15 mouse cellular contexts compared by ENCODE assay signal in the genomic region with DNA sequence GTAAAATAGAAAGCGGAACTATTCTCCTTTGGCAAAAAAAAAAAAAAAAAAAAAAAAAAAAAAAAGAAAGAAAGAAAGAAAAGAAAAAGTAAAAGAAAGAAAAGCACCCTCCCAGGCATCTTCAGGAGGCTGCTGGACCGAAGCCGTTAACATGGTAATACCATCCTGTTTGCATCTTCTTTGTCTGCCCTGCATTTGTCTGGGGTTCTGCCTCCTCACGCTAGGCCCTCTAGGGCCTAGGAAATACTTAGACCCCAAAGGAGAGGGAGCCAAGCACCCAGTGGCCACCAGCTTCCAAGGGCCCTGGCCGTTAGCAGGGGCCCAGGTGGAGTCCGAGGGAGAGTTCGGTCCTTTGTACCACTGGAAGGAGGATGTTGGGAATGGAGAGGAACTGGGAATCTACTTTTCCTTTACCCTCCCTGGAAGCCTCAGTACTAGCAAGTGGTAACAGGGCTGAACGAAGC.
DNase-seq lines count a peak whose midpoint lies in the region; ATAC-seq lines count a peak whose summit lies in the region.
"Had no signal": no experiment of that assay in that cellular context is flagged by ENCODE, and none has a peak within 500 bp of the region (broad histone marks: within the 10 kb centered on the region; RNA-seq: fewer than 3 reads in every experiment).

No protein-coding gene starts in this region.

- peak; percentile 40 for DNase-seq in embryo, embryonic 10.5 days (ENCODE audit: low spot score)
- no peak for DNase-seq in embryo, embryonic 10 days (ENCODE audit: low spot score)
- no peak for DNase-seq in neural tube, embryonic 10.5 days (ENCODE audit: extremely low spot score, low spot score)
- peak; percentile 32 for DNase-seq in retina, postnatal 1 day
- no peak for DNase-seq in layer of hippocampus, postnatal 10 days (ENCODE audit: low spot score in 2 of 2)
- DNase-seq: cerebellum, adult 8-10 months; kidney, adult 11 months; liver; spleen, adult 18-20 months had no signal

- H3K4me2 ChIP-seq in neural tube, embryonic 12.5 days (replicated peaks), result no peak overlapping the region
- H3K4me2 ChIP-seq in hindbrain, embryonic 13.5 days, result no peak overlapping the region
- H3K4me2 ChIP-seq: lung, embryonic 15.5 days had no signal

- no peak overlapping the region for H3K4me3 ChIP-seq in neural tube, embryonic 12.5 days
- H3K4me3 ChIP-seq in hindbrain, embryonic 13.5 days, result no peak overlapping the region
- H3K4me3 ChIP-seq: left cerebral cortex, adult 2 months; lung, embryonic 15.5 days had no signal

- no peak for ATAC-seq in neural tube, embryonic 12.5 days (ENCODE audit: low FRiP score, low read depth)
- no peak for ATAC-seq in hindbrain, embryonic 13.5 days (ENCODE audit: low FRiP score)
- ATAC-seq in frontal cortex, adult (ENCODE audit: low TSS enrichment), result no peak
- ATAC-seq: activated CD4-positive, CD25-positive, alpha-beta regulatory T cell, adult 4 months had no signal

- H3K9me3 ChIP-seq in neural tube, embryonic 12.5 days, result no peaks in the 10 kb centered on the region
- H3K9me3 ChIP-seq in hindbrain, embryonic 13.5 days, result no peaks in the 10 kb centered on the region
- H3K9me3 ChIP-seq: lung, embryonic 15.5 days had no signal

- no peak overlapping the region for H3K9ac ChIP-seq in neural tube, embryonic 12.5 days
- H3K9ac ChIP-seq in hindbrain, embryonic 13.5 days, result no peak overlapping the region
- H3K9ac ChIP-seq: lung, embryonic 15.5 days had no signal

- H3K36me3 ChIP-seq in neural tube, embryonic 12.5 days, result no peaks in the 10 kb centered on the region
- H3K36me3 ChIP-seq in hindbrain, embryonic 13.5 days, result no peaks in the 10 kb centered on the region
- H3K36me3 ChIP-seq: lung, embryonic 15.5 days had no signal

- peaks cover 43% of the 10 kb centered on the region for H3K4me1 ChIP-seq in neural tube, embryonic 12.5 days
- H3K4me1 ChIP-seq in hindbrain, embryonic 13.5 days (replicated peaks), result peaks cover 42% of the 10 kb centered on the region

- H3K27me3 ChIP-seq in neural tube, embryonic 12.5 days (replicated peaks), result no peaks in the 10 kb centered on the region; the same call in 1 of the 2 replicates
- 0 out of 2 replicates have a peak, but pooled peaks cover 8% of the 10 kb centered on the region for H3K27me3 ChIP-seq in hindbrain, embryonic 13.5 days
- H3K27me3 ChIP-seq: lung, embryonic 15.5 days had no signal

- 30% methylated on average over 8 of the region's 8 CpGs for WGBS in neural tube, embryonic 12.5 days
- 26% methylated on average over 8 of the region's 8 CpGs for WGBS in hindbrain, embryonic 13.5 days

- H3K27ac ChIP-seq in neural tube, embryonic 12.5 days, result peak overlapping the region; percentile 12; the same call in 1 of the 2 replicates
- peak overlapping the region; percentile 52; the same call in 1 of the 2 replicates for H3K27ac ChIP-seq in hindbrain, embryonic 13.5 days
- H3K27ac ChIP-seq: left cerebral cortex, adult 2 months had no signal

Comparison
In these comparisons a context has a peak if more than half of its experiments do, and no peak if none do; other contexts are left out.
1. DNase-seq: peak in embryo, embryonic 10.5 days (single experiment) and retina, postnatal 1 day (single experiment); none in embryo, embryonic 10 days (single experiment), neural tube, embryonic 10.5 days (single experiment) and layer of hippocampus, postnatal 10 days (0 of 2).